Mouse (Mus musculus) cortical plate, adult 2 months (tissue): ENCODE measurements at regions not wholly inside any gene's neighbourhood (a gene's known extent, or its start where the extent isn't known, plus 50 kb on each side); places are given as distances from the start of the nearest gene placed in this dataset.

Experiments
- H3K27ac ChIP-seq: fragments of 200-500 bp; 2 replicates; pipeline ENCODE4 v1.5.1; 2012; ENCODE audit warnings: low read length, control low read depth, inconsistent platforms; ENCODE audit not compliant: insufficient read depth
- H3K4me1 ChIP-seq: fragments of 200-500 bp; 2 replicates; pipeline ENCODE4 v1.6.1; 2011; ENCODE audit warnings: low read length; ENCODE audit not compliant: control insufficient read depth, insufficient read depth
- H3K4me3 ChIP-seq: fragments of 200-500 bp; 2 replicates; pipeline ENCODE4 v1.5.1; 2011; ENCODE audit warnings: mild to moderate bottlenecking, low read length, control low read depth; ENCODE audit not compliant: insufficient read depth
- CTCF ChIP-seq: fragments of 200-500 bp; IDR thresholded peaks from 2 replicates; pipeline ENCODE4 v1.5.1; 2011; ENCODE audit warnings: mild to moderate bottlenecking, control low read depth, low read length; ENCODE audit not compliant: insufficient read depth; ENCODE audit errors: extremely low read depth
- POLR2A ChIP-seq: fragments of 200-500 bp; IDR thresholded peaks from 2 replicates; pipeline ENCODE4 v1.6.1; 2011; ENCODE audit warnings: mild to moderate bottlenecking, low read length, control low read depth; ENCODE audit not compliant: insufficient read depth; ENCODE audit errors: extremely low read depth

GRCm38 (mm10) chr11:94882687-94883383, 53.2 kb upstream of the Col1a1 start:
- peaks cover 2% of the 10 kb centered on the region; the same call in 1 of the 2 replicates for H3K4me1 ChIP-seq
- H3K27ac ChIP-seq: no peak overlapping the region
- TF ChIP-seq CTCF (no peak), POLR2A (no peak)
- H3K4me3 ChIP-seq: no peak overlapping the region

GRCm38 (mm10) chr11:94881982-94882686, 53.9 kb upstream of the Col1a1 start:
- no peak overlapping the region for H3K27ac ChIP-seq
- H3K4me3 ChIP-seq: no peak overlapping the region
- TF ChIP-seq POLR2A: no peak
- no peak for TF ChIP-seq CTCF
- H3K4me1 ChIP-seq: peaks cover 2% of the 10 kb centered on the region; the same call in 1 of the 2 replicates

GRCm38 (mm10) chr11:94880896-94881840, 54.9 kb upstream of the Col1a1 start:
- no peak overlapping the region for H3K4me3 ChIP-seq
- peaks cover 2% of the 10 kb centered on the region; the same call in 1 of the 2 replicates for H3K4me1 ChIP-seq
- TF ChIP-seq CTCF (no peak), POLR2A (no peak)
- no peak overlapping the region for H3K27ac ChIP-seq

- TF ChIP-seq CTCF (no peak), POLR2A (no peak)
- H3K27ac ChIP-seq: no peak overlapping the region
- peaks cover 4% of the 10 kb centered on the region for H3K4me1 ChIP-seq
- H3K4me3 ChIP-seq: no peak overlapping the region
Observed at GRCm38 (mm10) chr11:94876707-94877106, 59.3 kb upstream of the Col1a1 start.

GRCm38 (mm10) chr11:94875026-94875425, 61.0 kb upstream of the Col1a1 start:
- Histone ChIP-seq H3K4me1 (peaks cover 2% of the 10 kb centered on the region), H3K4me3 (no peak overlapping the region), H3K27ac (no peak overlapping the region)
- no peak for TF ChIP-seq CTCF
- TF ChIP-seq POLR2A: no peak

GRCm38 (mm10) chr11:94874155-94874561, 61.9 kb upstream of the Col1a1 start:
- peaks cover 2% of the 10 kb centered on the region for H3K4me1 ChIP-seq
- no peak for TF ChIP-seq CTCF
- TF ChIP-seq POLR2A: no peak
- no peak overlapping the region for H3K4me3 ChIP-seq

GRCm38 (mm10) chr11:94873693-94874092, 62.3 kb upstream of the Col1a1 start:
- Histone ChIP-seq H3K4me1 (peaks cover 2% of the 10 kb centered on the region), H3K27ac (no peak overlapping the region), H3K4me3 (no peak overlapping the region)
- no peak for TF ChIP-seq CTCF
- TF ChIP-seq POLR2A: no peak

More at GRCm38 (mm10) chr11:94874155-94874561, 61.9 kb upstream of the Col1a1 start:
- no peak overlapping the region for H3K27ac ChIP-seq

GRCm38 (mm10) chr11:94872921-94873320, 63.1 kb upstream of the Col1a1 start:
- Histone ChIP-seq H3K4me1 (peaks cover 2% of the 10 kb centered on the region), H3K27ac (no peak overlapping the region), H3K4me3 (peak overlapping the region; percentile 2; the same call in 1 of the 2 replicates)
- TF ChIP-seq POLR2A (no peak), CTCF (no peak)

GRCm38 (mm10) chr11:94870341-94870740, 65.7 kb upstream of the Col1a1 start:
- Histone ChIP-seq H3K27ac (no peak overlapping the region), H3K4me1 (peaks cover 2% of the 10 kb centered on the region), H3K4me3 (no peak overlapping the region)
- TF ChIP-seq POLR2A: no peak
- TF ChIP-seq CTCF: peak; percentile 47
